Mouse (Mus musculus): ENCODE measurements at regions not wholly inside any gene's neighbourhood (a gene's known extent, or its start where the extent isn't known, plus 50 kb on each side); places are given as distances from the start of the nearest gene placed in this dataset.

GRCm38 (mm10) chr12:16189441-16189840 is 372.7 kb upstream of the Trib2 start:
- DNase-seq (ENCODE audit: low read depth, low spot score) = no peak

- no peak for DNase-seq (ENCODE audit: low read depth, low spot score)
These were observed 369.3 kb upstream of the Trib2 start for GRCm38 (mm10) chr12:16185976-16186515.

GRCm38 (mm10) chr12:16185431-16185923 is 368.8 kb upstream of the Trib2 start:
- DNase-seq (ENCODE audit: low read depth, low spot score) = no peak

GRCm38 (mm10) chr12:16183055-16183454 is 366.3 kb upstream of the Trib2 start:
- DNase-seq (ENCODE audit: low read depth, low spot score) = no peak

GRCm38 (mm10) chr12:16181599-16181998 is 364.9 kb upstream of the Trib2 start:
- DNase-seq (ENCODE audit: low read depth, low spot score) = no peak

GRCm38 (mm10) chr12:16179897-16180296 is 363.2 kb upstream of the Trib2 start:
- no peak for DNase-seq (ENCODE audit: low read depth, low spot score)

GRCm38 (mm10) chr12:16176326-16176725 is 359.6 kb upstream of the Trib2 start:
- no peak for DNase-seq (ENCODE audit: low read depth, low spot score)

GRCm38 (mm10) chr12:16172176-16172575 is 355.5 kb upstream of the Trib2 start:
- DNase-seq (ENCODE audit: low read depth, low spot score) = no peak

GRCm38 (mm10) chr12:16171636-16172035 is 354.9 kb upstream of the Trib2 start:
- no peak for DNase-seq (ENCODE audit: low read depth, low spot score)

GRCm38 (mm10) chr12:16169781-16170535 is 353.2 kb upstream of the Trib2 start:
- no peak for DNase-seq (ENCODE audit: low read depth, low spot score)

GRCm38 (mm10) chr12:16167793-16168343 is 351.1 kb upstream of the Trib2 start:
- DNase-seq (ENCODE audit: low read depth, low spot score) = no peak

- DNase-seq (ENCODE audit: low read depth, low spot score) = no peak
These were observed 348.4 kb upstream of the Trib2 start for GRCm38 (mm10) chr12:16165126-16165525.

- DNase-seq (ENCODE audit: low read depth, low spot score) = no peak
These were observed 345.2 kb upstream of the Trib2 start for GRCm38 (mm10) chr12:16161947-16162346.

GRCm38 (mm10) chr12:16157896-16158295 is 341.2 kb upstream of the Trib2 start:
- no peak for DNase-seq (ENCODE audit: low read depth, low spot score)

- DNase-seq (ENCODE audit: low read depth, low spot score) = no peak
These were observed 339.3 kb upstream of the Trib2 start for GRCm38 (mm10) chr12:16155791-16156558.

- DNase-seq (ENCODE audit: low read depth, low spot score) = no peak
These were observed 337.5 kb upstream of the Trib2 start for GRCm38 (mm10) chr12:16154256-16154655.

- DNase-seq (ENCODE audit: low read depth, low spot score) = no peak
These were observed 335.4 kb upstream of the Trib2 start for GRCm38 (mm10) chr12:16152108-16152507.

- DNase-seq (ENCODE audit: low read depth, low spot score) = no peak
These were observed 334.5 kb upstream of the Trib2 start for GRCm38 (mm10) chr12:16151170-16151702.

- no peak for DNase-seq (ENCODE audit: low read depth, low spot score)
These were observed 330.2 kb upstream of the Trib2 start for GRCm38 (mm10) chr12:16146919-16147318.

GRCm38 (mm10) chr12:16145621-16146020 is 328.9 kb upstream of the Trib2 start:
- no peak for DNase-seq (ENCODE audit: low read depth, low spot score)

- no peak for DNase-seq (ENCODE audit: low read depth, low spot score)
These were observed 324.5 kb upstream of the Trib2 start for GRCm38 (mm10) chr12:16141193-16141592.

Measured in retina, adult 2 months (tissue).